Comparison of ENCODE assay signal across 8 mouse cellular contexts in genomic region chr13:95961905-95962304, GRCm38 (mm10).
DNase-seq lines count a peak whose midpoint lies in the region; ATAC-seq lines count a peak whose summit lies in the region.

No protein-coding gene starts in this region.

- H3K4me2 ChIP-seq in kidney, embryonic 15.5 days, result peak overlapping the region; percentile 89
- peak overlapping the region; percentile 61 for H3K4me2 ChIP-seq in hindbrain, embryonic 16.5 days (ENCODE audit: low read length)
- H3K4me2 ChIP-seq in midbrain, embryonic 15.5 days, result peak overlapping the region; percentile 65

- peaks cover 6% of the 10 kb centered on the region; the same call in 1 of the 2 replicates for H3K27me3 ChIP-seq in kidney, embryonic 15.5 days
- no peaks in the 10 kb centered on the region for H3K27me3 ChIP-seq in hindbrain, embryonic 16.5 days (replicated peaks; ENCODE audit: control insufficient read depth, insufficient read depth, low read length)
- H3K27me3 ChIP-seq in midbrain, embryonic 15.5 days (replicated peaks), result no peaks in the 10 kb centered on the region

- peaks cover 27% of the 10 kb centered on the region for H3K4me1 ChIP-seq in kidney, embryonic 15.5 days
- peaks cover 24% of the 10 kb centered on the region for H3K4me1 ChIP-seq in hindbrain, embryonic 16.5 days (ENCODE audit: control insufficient read depth, insufficient read depth, low read depth, low read length)
- H3K4me1 ChIP-seq in midbrain, embryonic 15.5 days, result peaks cover 40% of the 10 kb centered on the region

- peak overlapping the region; percentile 47 for H3K4me3 ChIP-seq in kidney, embryonic 15.5 days (replicated peaks)
- no peak overlapping the region; the same call in 1 of the 2 replicates for H3K4me3 ChIP-seq in hindbrain, embryonic 16.5 days (ENCODE audit: low read length)
- H3K4me3 ChIP-seq in midbrain, embryonic 15.5 days, result peak overlapping the region; percentile 39; the same call in 1 of the 2 replicates

- no peaks in the 10 kb centered on the region for H3K9me3 ChIP-seq in kidney, embryonic 15.5 days (replicated peaks)
- H3K9me3 ChIP-seq in hindbrain, embryonic 16.5 days (ENCODE audit: control insufficient read depth, low read length), result no peaks in the 10 kb centered on the region
- no peaks in the 10 kb centered on the region for H3K9me3 ChIP-seq in midbrain, embryonic 15.5 days

- DNase-seq in kidney, adult 11 months, result no peak
- peak; percentile 31 for DNase-seq in embryo, embryonic 11 days
- DNase-seq in cerebellum, postnatal 36 days, result no peak
- no peak for DNase-seq in cerebellum, adult 18-20 months
- no peak for DNase-seq in Muller cell, postnatal 12 days (ENCODE audit: inconsistent ontology term)

- H3K9ac ChIP-seq in kidney, embryonic 15.5 days, result no peak overlapping the region
- peak overlapping the region; percentile 42; the same call in 1 of the 2 replicates for H3K9ac ChIP-seq in hindbrain, embryonic 16.5 days (ENCODE audit: low read depth, low read length)
- H3K9ac ChIP-seq in midbrain, embryonic 15.5 days, result no peak overlapping the region

- 39% methylated on average over 7 of the region's 7 CpGs for WGBS in kidney, embryonic 15.5 days
- 21% methylated on average over 7 of the region's 7 CpGs for WGBS in hindbrain, embryonic 16.5 days
- 15% methylated on average over 7 of the region's 7 CpGs for WGBS in midbrain, embryonic 15.5 days

- no peaks in the 10 kb centered on the region for H3K36me3 ChIP-seq in kidney, embryonic 15.5 days
- no peaks in the 10 kb centered on the region for H3K36me3 ChIP-seq in hindbrain, embryonic 16.5 days (ENCODE audit: control insufficient read depth, insufficient read depth, low read length)
- no peaks in the 10 kb centered on the region for H3K36me3 ChIP-seq in midbrain, embryonic 15.5 days (replicated peaks)

- ATAC-seq in kidney, embryonic 15.5 days (replicated peaks; ENCODE audit: low FRiP score), result no peak
- peak; percentile 58 for ATAC-seq in hindbrain, embryonic 16.5 days
- 0 out of 2 replicates have a peak, but pooled peaks have one; percentile 43 for ATAC-seq in midbrain, embryonic 15.5 days (replicated peaks)

- no peak overlapping the region for H3K27ac ChIP-seq in kidney, embryonic 15.5 days
- H3K27ac ChIP-seq in hindbrain, embryonic 16.5 days (ENCODE audit: low read depth, low read length), result no peak overlapping the region
- no peak overlapping the region for H3K27ac ChIP-seq in midbrain, embryonic 15.5 days
